ENCODE assay signal across 8 mouse cellular contexts in the genomic region with DNA sequence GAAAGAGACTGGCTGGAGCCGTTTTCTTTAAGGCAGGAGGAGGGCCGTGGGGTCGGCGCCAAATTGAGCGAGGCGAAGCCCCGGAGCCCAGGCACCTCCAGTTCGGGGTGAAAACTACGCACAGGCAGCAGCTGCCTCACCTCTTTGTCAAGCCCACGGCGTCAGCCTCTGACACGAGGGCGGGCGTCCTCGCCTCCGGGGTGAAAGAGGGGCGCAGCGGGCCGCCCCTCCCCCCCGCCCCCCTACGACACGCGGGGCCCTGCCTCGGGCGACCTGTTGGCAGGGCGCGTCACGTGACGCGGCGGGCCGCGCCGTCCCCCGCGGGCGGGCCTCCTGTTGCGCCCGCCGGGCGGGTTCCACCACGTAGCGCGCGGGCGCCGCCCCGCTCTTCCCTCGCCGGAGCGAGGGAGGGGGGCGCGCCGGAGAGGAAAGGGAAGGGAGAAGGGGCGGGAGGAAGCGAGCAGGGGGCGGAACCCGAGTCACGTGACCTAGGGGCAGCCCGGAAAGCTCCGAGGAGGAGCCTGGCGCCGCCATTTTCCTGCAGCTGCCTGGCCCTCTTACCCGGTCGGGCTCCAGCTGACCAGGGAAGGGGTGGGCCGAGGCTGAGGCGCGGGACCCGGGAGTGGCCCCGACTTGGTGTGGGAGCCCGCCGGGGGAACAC. TPM values are rescaled to one million over a fixed set of nuclear protein-coding genes. Genes with fewer than 3 reads are reported as not detected.
DNase-seq lines count a peak whose midpoint lies in the region; ATAC-seq lines count a peak whose summit lies in the region.

Picalm (plus strand) TSS at position 482 of the 661 bp plus-strand sequence.

- H3K9me3 ChIP-seq in forebrain, embryonic 11.5 days (ENCODE audit: control insufficient read depth, low read length) = no peaks in the 10 kb centered on the region
- no peaks in the 10 kb centered on the region for H3K9me3 ChIP-seq in heart, embryonic 16.5 days (replicated peaks; ENCODE audit: control insufficient read depth, low read length)
- H3K9me3 ChIP-seq in liver, embryonic 15.5 days (replicated peaks) = no peaks in the 10 kb centered on the region
- no peaks in the 10 kb centered on the region for H3K9me3 ChIP-seq in neural tube, embryonic 12.5 days

- H3K36me3 ChIP-seq in forebrain, embryonic 11.5 days (ENCODE audit: control insufficient read depth, insufficient read depth, low read length) = no peaks in the 10 kb centered on the region
- no peaks in the 10 kb centered on the region for H3K36me3 ChIP-seq in heart, embryonic 16.5 days (ENCODE audit: control insufficient read depth, insufficient read depth)
- H3K36me3 ChIP-seq in liver, embryonic 15.5 days (replicated peaks) = no peaks in the 10 kb centered on the region
- no peaks in the 10 kb centered on the region for H3K36me3 ChIP-seq in neural tube, embryonic 12.5 days

- peak; percentile 97 to 98 for DNase-seq in CD8-positive naive resting alpha-beta T cell, adult 2 months (ENCODE audit: low read depth in 2 of 2, low spot score in 2 of 2)
- peak; percentile 95 for DNase-seq in c-Kit-positive CD71-negative TER-119-negative erythroid progenitor cells, embryonic 14.5 days (ENCODE audit: low read depth)
- peak; percentile 98 for DNase-seq in forebrain, embryonic 11.5 days (ENCODE audit: low spot score)
- DNase-seq in kidney, postnatal 36 days = peak; percentile 98 to 99
- DNase-seq in telencephalon, adult 2 months (ENCODE audit: low read depth, low spot score) = peak; percentile 90

- peak within 1 kb of the TSS; percentile 97 for H3K9ac ChIP-seq in forebrain, embryonic 11.5 days (ENCODE audit: low read length)
- H3K9ac ChIP-seq in heart, embryonic 16.5 days (ENCODE audit: low read length) = peak within 1 kb of the TSS; percentile 100
- H3K9ac ChIP-seq in liver, embryonic 15.5 days = peak within 1 kb of the TSS; percentile 100
- peak within 1 kb of the TSS; percentile 98 for H3K9ac ChIP-seq in neural tube, embryonic 12.5 days

- ATAC-seq in forebrain, embryonic 11.5 days (replicated peaks; ENCODE audit: low FRiP score) = peak; percentile 96
- peak; percentile 92 for ATAC-seq in heart, embryonic 16.5 days (replicated peaks; ENCODE audit: extremely low read depth, insufficient read depth, low FRiP score)
- ATAC-seq in liver, embryonic 15.5 days (ENCODE audit: insufficient read depth) = peak; percentile 88
- peak; percentile 96 for ATAC-seq in neural tube, embryonic 12.5 days (ENCODE audit: low FRiP score, low read depth)

- peak within 1 kb of the TSS; percentile 77 for H3K4me2 ChIP-seq in forebrain, embryonic 11.5 days (ENCODE audit: low read depth, low read length, severe bottlenecking)
- peak within 1 kb of the TSS; percentile 78 for H3K4me2 ChIP-seq in heart, embryonic 16.5 days (ENCODE audit: low read depth, low read length)
- H3K4me2 ChIP-seq in liver, embryonic 15.5 days = peak within 1 kb of the TSS; percentile 92
- H3K4me2 ChIP-seq in neural tube, embryonic 12.5 days (replicated peaks) = peak within 1 kb of the TSS; percentile 85

- H3K4me3 ChIP-seq in forebrain, embryonic 11.5 days (ENCODE audit: low read depth, low read length) = peak within 1 kb of the TSS; percentile 95
- peak within 1 kb of the TSS; percentile 93 for H3K4me3 ChIP-seq in heart, embryonic 16.5 days (ENCODE audit: low read length)
- peak within 1 kb of the TSS; percentile 98 for H3K4me3 ChIP-seq in liver, embryonic 15.5 days (replicated peaks)
- H3K4me3 ChIP-seq in neural tube, embryonic 12.5 days = peak within 1 kb of the TSS; percentile 97

- no peaks in the 10 kb centered on the region for H3K27me3 ChIP-seq in forebrain, embryonic 11.5 days (ENCODE audit: control insufficient read depth, insufficient read depth, low read length)
- H3K27me3 ChIP-seq in heart, embryonic 16.5 days (ENCODE audit: control insufficient read depth, insufficient read depth, low read length) = no peaks in the 10 kb centered on the region
- no peaks in the 10 kb centered on the region for H3K27me3 ChIP-seq in liver, embryonic 15.5 days
- H3K27me3 ChIP-seq in neural tube, embryonic 12.5 days (replicated peaks) = no peaks in the 10 kb centered on the region

- peak within 1 kb of the TSS; percentile 91 for H3K27ac ChIP-seq in forebrain, embryonic 11.5 days (ENCODE audit: low read depth, low read length)
- peak within 1 kb of the TSS; percentile 100 for H3K27ac ChIP-seq in heart, embryonic 16.5 days (ENCODE audit: low read length)
- peak within 1 kb of the TSS; percentile 98 for H3K27ac ChIP-seq in liver, embryonic 15.5 days (replicated peaks)
- peak within 1 kb of the TSS; percentile 84 for H3K27ac ChIP-seq in neural tube, embryonic 12.5 days

- H3K4me1 ChIP-seq in forebrain, embryonic 11.5 days (replicated peaks; ENCODE audit: control insufficient read depth, insufficient read depth, low read length) = no peaks in the 10 kb centered on the region
- H3K4me1 ChIP-seq in heart, embryonic 16.5 days (ENCODE audit: control insufficient read depth, insufficient read depth, low read length) = peaks cover 22% of the 10 kb centered on the region
- peaks cover 41% of the 10 kb centered on the region for H3K4me1 ChIP-seq in liver, embryonic 15.5 days (replicated peaks)
- H3K4me1 ChIP-seq in neural tube, embryonic 12.5 days = peaks cover 8% of the 10 kb centered on the region

- whole genome bisulfite sequencing in forebrain, embryonic 11.5 days = 0% methylated on average over 51 of the region's 72 CpGs
- under 1% methylated on average over 50 of the region's 72 CpGs for WGBS in heart, embryonic 16.5 days
- under 1% methylated on average over 68 of the region's 72 CpGs for WGBS in liver, embryonic 15.5 days (ENCODE audit: insufficient replicate concordance)
- under 1% methylated on average over 47 of the region's 72 CpGs for WGBS in neural tube, embryonic 12.5 days

RNA-seq across cellular contexts. Expression of gene Picalm, which starts in this region (rescaled TPM):
- polyA plus RNA-seq in forebrain, embryonic 11.5 days (2014; fragmentation: Nextera tagmentation; extraction: Ambion mirVana) = 33.6 and 36.7 TPM in 2 replicates
- 26.9 and 27.5 TPM in 2 replicates for polyA plus RNA-seq in heart, embryonic 16.5 days (2015; fragmentation: Nextera tagmentation; extraction: Ambion mirVana)
- 44.8 and 45.1 TPM in 2 replicates for polyA plus RNA-seq in liver, embryonic 15.5 days (2015; fragmentation: Nextera tagmentation; extraction: Ambion mirVana)
- 44.2 and 45.5 TPM in 2 replicates for polyA plus RNA-seq in neural tube, embryonic 12.5 days (2016; fragmentation: Nextera tagmentation; extraction: Ambion mirVana)

Comparison
In these comparisons a context has a peak if more than half of its experiments do, and no peak if none do; other contexts are left out.
1. Peak in every context shown above with its lines: DNase-seq, ATAC-seq, H3K4me3 ChIP-seq and H3K27ac ChIP-seq.